ENCODE assay signal across 9 mouse cellular contexts in genomic region chr4:98722454-98722853, GRCm38 (mm10). TPM values are rescaled to one million over a fixed set of nuclear protein-coding genes. Genes with fewer than 3 reads are reported as not detected.
DNase-seq lines count a peak whose midpoint lies in the region; ATAC-seq and TF ChIP-seq lines count a peak whose summit lies in the region.
"Had no signal": no experiment of that assay in that cellular context is flagged by ENCODE, and none has a peak within 500 bp of the region (broad histone marks: within the 10 kb centered on the region; RNA-seq: fewer than 3 reads in every experiment).

No protein-coding gene starts in this region.

- peak; percentile 64 for DNase-seq in layer of hippocampus, adult 11-12 months (ENCODE audit: low spot score)
- no peak for DNase-seq in layer of hippocampus, adult 9-10 months (ENCODE audit: low spot score)
- DNase-seq in c-Kit-positive CD71-negative TER-119-negative erythroid progenitor cells, embryonic 14.5 days (ENCODE audit: low read depth), result peak; percentile 38
- DNase-seq in forebrain, embryonic 11.5 days (ENCODE audit: low spot score), result peak; percentile 89
- peak; percentile 28 to 45 for DNase-seq in left cerebral cortex, postnatal 36 days (ENCODE audit: low spot score in 2 of 2)
- DNase-seq in naive thymus-derived CD4-positive, alpha-beta T cell, adult 2 months (ENCODE audit: low read depth), result peak; percentile 61

- no peaks in the 10 kb centered on the region for H3K9me3 ChIP-seq in forebrain, embryonic 11.5 days (ENCODE audit: control insufficient read depth, low read length)
- H3K9me3 ChIP-seq in intestine, embryonic 15.5 days, result no peaks in the 10 kb centered on the region
- H3K9me3 ChIP-seq: lung, embryonic 15.5 days had no signal

- ATAC-seq in forebrain, embryonic 11.5 days (replicated peaks; ENCODE audit: low FRiP score), result peak; percentile 37; the same call in 1 of the 2 replicates
- peak; percentile 35; the same call in 1 of the 2 replicates for ATAC-seq in intestine, embryonic 15.5 days

- peaks cover 3% of the 10 kb centered on the region; the same call in 1 of the 2 replicates for H3K4me1 ChIP-seq in forebrain, embryonic 11.5 days (replicated peaks; ENCODE audit: control insufficient read depth, insufficient read depth, low read length)
- 0 out of 2 replicates have a peak, but pooled peaks cover 3% of the 10 kb centered on the region for H3K4me1 ChIP-seq in intestine, embryonic 15.5 days (replicated peaks)
- peaks cover 9% of the 10 kb centered on the region; the same call in 1 of the 2 replicates for H3K4me1 ChIP-seq in testis, adult 2 months (ENCODE audit: control insufficient read depth, insufficient read depth, low read length)

- no peak overlapping the region for H3K4me2 ChIP-seq in forebrain, embryonic 11.5 days (ENCODE audit: low read depth, low read length, severe bottlenecking)
- no peak overlapping the region for H3K4me2 ChIP-seq in intestine, embryonic 15.5 days (replicated peaks)
- H3K4me2 ChIP-seq: lung, embryonic 15.5 days had no signal

- no peak for TF ChIP-seq POLR2A in testis, adult 2 months (IDR thresholded peaks at IDR 0.05; ENCODE audit: control insufficient read depth, low read depth, low read length)

- 14% methylated on average over 8 of the region's 8 CpGs for WGBS in forebrain, embryonic 11.5 days
- 13% methylated on average over 8 of the region's 8 CpGs for WGBS in intestine, embryonic 15.5 days

- H3K27ac ChIP-seq in forebrain, embryonic 11.5 days (ENCODE audit: low read depth, low read length), result no peak overlapping the region
- no peak overlapping the region for H3K27ac ChIP-seq in intestine, embryonic 15.5 days
- no peak overlapping the region for H3K27ac ChIP-seq in testis, adult 2 months (ENCODE audit: control insufficient read depth, insufficient read depth, low read depth, low read length)
- H3K27ac ChIP-seq: lung, embryonic 15.5 days had no signal

- intact Hi-C loops in left cerebral cortex, postnatal 36 days (cut with DNase I), result no loop called here

- peaks cover 15% of the 10 kb centered on the region for H3K27me3 ChIP-seq in forebrain, embryonic 11.5 days (ENCODE audit: control insufficient read depth, insufficient read depth, low read length)
- peaks cover 4% of the 10 kb centered on the region; the same call in 1 of the 2 replicates for H3K27me3 ChIP-seq in intestine, embryonic 15.5 days (replicated peaks)
- H3K27me3 ChIP-seq in testis, adult 2 months (ENCODE audit: control insufficient read depth, insufficient read depth, low read length), result 0 out of 2 replicates have a peak, but pooled peaks cover 3% of the 10 kb centered on the region

- peak; percentile 97 for TF ChIP-seq CTCF in testis, adult 2 months (IDR thresholded peaks at IDR 0.05; ENCODE audit: control insufficient read depth, insufficient read depth, insufficient replicate concordance, low read depth, low read length)

- no peak overlapping the region for H3K9ac ChIP-seq in forebrain, embryonic 11.5 days (ENCODE audit: low read length)
- no peak overlapping the region for H3K9ac ChIP-seq in intestine, embryonic 15.5 days
- H3K9ac ChIP-seq: lung, embryonic 15.5 days had no signal

- H3K4me3 ChIP-seq in forebrain, embryonic 11.5 days (ENCODE audit: low read depth, low read length), result no peak overlapping the region
- no peak overlapping the region for H3K4me3 ChIP-seq in intestine, embryonic 15.5 days (replicated peaks)
- H3K4me3 ChIP-seq in testis, adult 2 months (ENCODE audit: control insufficient read depth, low read depth, low read length), result no peak overlapping the region
- H3K4me3 ChIP-seq: lung, embryonic 15.5 days had no signal

- no peaks in the 10 kb centered on the region for H3K36me3 ChIP-seq in forebrain, embryonic 11.5 days (ENCODE audit: control insufficient read depth, insufficient read depth, low read length)
- H3K36me3 ChIP-seq in intestine, embryonic 15.5 days, result no peaks in the 10 kb centered on the region
- H3K36me3 ChIP-seq in testis, adult 2 months (ENCODE audit: control insufficient read depth, insufficient read depth, low read length), result no peaks in the 10 kb centered on the region
- H3K36me3 ChIP-seq: lung, embryonic 15.5 days had no signal

RNA-seq across cellular contexts. Expression of gene L1td1, which starts 4.1 kb away (rescaled TPM):
- polyA plus RNA-seq in forebrain, embryonic 11.5 days (2014; fragmentation: Nextera tagmentation; extraction: Ambion mirVana), result 0.19 TPM in 1 of 2 replicates, not detected in the other
- polyA plus RNA-seq in intestine, embryonic 15.5 days (2015; fragmentation: Nextera tagmentation; extraction: Ambion mirVana), result 0.35 and 0.43 TPM in 2 replicates
- not detected for total RNA-seq in left cerebral cortex, postnatal 36 days (2021)
- polyA plus RNA-seq in testis, adult 2 months (2012; rRNA removed), result 0.49 and 0.59 TPM in 2 replicates
